Mouse (Mus musculus): ENCODE measurements around the gene Pip5k1b.

Pip5k1b gene

GRCm38 (mm10) chr19:24514661-24515642 lies 40.7 kb downstream of the Pip5k1b start:
- no peak for DNase-seq

GRCm38 (mm10) chr19:24513105-24513843 lies 42.4 kb downstream of the Pip5k1b start:
- DNase-seq, result no peak

GRCm38 (mm10) chr19:24511939-24512338 lies 43.7 kb downstream of the Pip5k1b start:
- DNase-seq, result no peak

GRCm38 (mm10) chr19:24509391-24509790 lies 46.3 kb downstream of the Pip5k1b start:
- no peak for DNase-seq

- DNase-seq, result no peak
Observed at GRCm38 (mm10) chr19:24508087-24508767, 47.4 kb downstream of the Pip5k1b start.

- no peak for DNase-seq
Observed at GRCm38 (mm10) chr19:24502736-24503421, 52.8 kb downstream of the Pip5k1b start.

GRCm38 (mm10) chr19:24501525-24501924 lies 54.1 kb downstream of the Pip5k1b start:
- DNase-seq, result no peak

GRCm38 (mm10) chr19:24500431-24500830 lies 55.2 kb downstream of the Pip5k1b start:
- DNase-seq, result no peak

GRCm38 (mm10) chr19:24499291-24499690 lies 56.4 kb downstream of the Pip5k1b start:
- DNase-seq, result no peak

GRCm38 (mm10) chr19:24493887-24494286 lies 61.8 kb downstream of the Pip5k1b start:
- DNase-seq, result no peak

- DNase-seq, result no peak
Observed at GRCm38 (mm10) chr19:24491824-24492223, 63.8 kb downstream of the Pip5k1b start.

GRCm38 (mm10) chr19:24490275-24490674 lies 65.4 kb downstream of the Pip5k1b start:
- DNase-seq, result no peak

GRCm38 (mm10) chr19:24486433-24487296 lies 69.0 kb downstream of the Pip5k1b start:
- no peak for DNase-seq

- no peak for DNase-seq
Observed at GRCm38 (mm10) chr19:24484612-24485194, 71.0 kb downstream of the Pip5k1b start.

- no peak for DNase-seq
Observed at GRCm38 (mm10) chr19:24480916-24481315, 74.8 kb downstream of the Pip5k1b start.

GRCm38 (mm10) chr19:24476929-24477882 lies 78.5 kb downstream of the Pip5k1b start, which contains the start of gene Fam122a:
Gene Fam122a, minus strand, starts transcription at chr19:24477356.
- DNase-seq, result peak; percentile 95 to 96

GRCm38 (mm10) chr19:24476461-24476860 lies 79.2 kb downstream of the Pip5k1b start:
- no peak for DNase-seq

- no peak for DNase-seq
Observed at GRCm38 (mm10) chr19:24475281-24475680, 80.4 kb downstream of the Pip5k1b start.

GRCm38 (mm10) chr19:24472512-24472911 lies 83.2 kb downstream of the Pip5k1b start:
- no peak for DNase-seq

GRCm38 (mm10) chr19:24471538-24471937 lies 84.1 kb downstream of the Pip5k1b start:
- no peak for DNase-seq

Measured in lung, postnatal 4 days (tissue).